In genomic region chr9:74160361-74160933, GRCm38 (mm10) we compare ENCODE assay signal across 24 mouse cellular contexts. TPM values are rescaled to one million over a fixed set of nuclear protein-coding genes. Genes with fewer than 3 reads are reported as not detected.
DNase-seq lines count a peak whose midpoint lies in the region; ATAC-seq and TF ChIP-seq lines count a peak whose summit lies in the region.
"Had no signal": no experiment of that assay in that cellular context is flagged by ENCODE, and none has a peak within 500 bp of the region (broad histone marks: within the 10 kb centered on the region; RNA-seq: fewer than 3 reads in every experiment).

No protein-coding gene starts in this region.

- ATAC-seq in hindbrain, embryonic 11.5 days (ENCODE audit: low FRiP score): no peak
- ATAC-seq in hindbrain, postnatal 0 days: no peak
- ATAC-seq in midbrain, embryonic 12.5 days (ENCODE audit: low FRiP score, low read depth): no peak
- ATAC-seq in midbrain, embryonic 14.5 days (ENCODE audit: low FRiP score, low TSS enrichment): no peak
- ATAC-seq: activated CD4-positive, CD25-positive, alpha-beta regulatory T cell, adult 4 months; CD4-positive, CD25-positive, alpha-beta regulatory T cell, adult 4 months; forebrain, embryonic 15.5 days; intestine, embryonic 16.5 days had no signal

- intact Hi-C loops in heart, postnatal 36 days (cut with DNase I): no loop called here

- H3K36me3 ChIP-seq in hindbrain, embryonic 11.5 days (ENCODE audit: control insufficient read depth, insufficient read depth, low read length): no peaks in the 10 kb centered on the region
- no peaks in the 10 kb centered on the region for H3K36me3 ChIP-seq in hindbrain, postnatal 0 days (ENCODE audit: insufficient read depth, low read length)
- no peaks in the 10 kb centered on the region for H3K36me3 ChIP-seq in midbrain, embryonic 12.5 days
- H3K36me3 ChIP-seq in midbrain, embryonic 14.5 days (ENCODE audit: control insufficient read depth, insufficient read depth, low read length): no peaks in the 10 kb centered on the region
- H3K36me3 ChIP-seq: embryonic facial prominence, embryonic 15.5 days; forebrain, embryonic 15.5 days; G1E; heart, embryonic 12.5 days had no signal

- H3K4me3 ChIP-seq in hindbrain, embryonic 11.5 days (ENCODE audit: low read depth, low read length): no peak overlapping the region
- H3K4me3 ChIP-seq in hindbrain, postnatal 0 days (ENCODE audit: low read length): no peak overlapping the region
- H3K4me3 ChIP-seq in midbrain, embryonic 12.5 days: no peak overlapping the region
- no peak overlapping the region for H3K4me3 ChIP-seq in midbrain, embryonic 14.5 days (replicated peaks; ENCODE audit: low read depth, low read length)
- H3K4me3 ChIP-seq: embryonic facial prominence, embryonic 15.5 days; erythroblast, embryonic 14.5 days; forebrain, embryonic 15.5 days; heart, embryonic 12.5 days had no signal

- peak; percentile 22 for DNase-seq in embryo, embryonic 11 days
- no peak for DNase-seq in embryo, embryonic 10.5 days (ENCODE audit: low spot score)
- peak; percentile 27 for DNase-seq in hindbrain, embryonic 11.5 days (ENCODE audit: low spot score)
- DNase-seq in hindbrain, postnatal 0 days (ENCODE audit: low spot score): no peak
- DNase-seq in midbrain, embryonic 14.5 days: no peak
- DNase-seq in heart, postnatal 36 days: no peak
- DNase-seq: adrenal gland, postnatal 14 days; B cell, adult 2 months; cerebellum, adult 11-12 months; cerebellum, adult 9-10 months; cerebellum, postnatal 25 days; gastrocnemius, postnatal 14 days; kidney, adult 2 months had no signal

- H3K4me1 ChIP-seq in hindbrain, embryonic 11.5 days (replicated peaks; ENCODE audit: control insufficient read depth, insufficient read depth, low read length): no peaks in the 10 kb centered on the region
- H3K4me1 ChIP-seq in hindbrain, postnatal 0 days (ENCODE audit: insufficient read depth, low read length): no peaks in the 10 kb centered on the region
- H3K4me1 ChIP-seq in midbrain, embryonic 12.5 days: 0 out of 2 replicates have a peak, but pooled peaks cover 9% of the 10 kb centered on the region
- H3K4me1 ChIP-seq in midbrain, embryonic 14.5 days (ENCODE audit: control insufficient read depth, insufficient read depth, low read length): no peaks in the 10 kb centered on the region
- H3K4me1 ChIP-seq: embryonic facial prominence, embryonic 15.5 days; forebrain, embryonic 15.5 days had no signal

- no peak for TF ChIP-seq CTCF in hindbrain, postnatal 0 days (IDR thresholded peaks at IDR 0.05; ENCODE audit: low read depth)

- no peaks in the 10 kb centered on the region for H3K9me3 ChIP-seq in hindbrain, embryonic 11.5 days (ENCODE audit: control insufficient read depth, low read length)
- H3K9me3 ChIP-seq in hindbrain, postnatal 0 days (ENCODE audit: low read length): no peaks in the 10 kb centered on the region
- no peaks in the 10 kb centered on the region for H3K9me3 ChIP-seq in midbrain, embryonic 12.5 days
- no peaks in the 10 kb centered on the region for H3K9me3 ChIP-seq in midbrain, embryonic 14.5 days (ENCODE audit: control insufficient read depth, low read length)
- H3K9me3 ChIP-seq: embryonic facial prominence, embryonic 15.5 days; forebrain, embryonic 15.5 days; heart, embryonic 12.5 days had no signal

- H3K4me2 ChIP-seq in hindbrain, embryonic 11.5 days (replicated peaks; ENCODE audit: low read depth, low read length): no peak overlapping the region
- no peak overlapping the region for H3K4me2 ChIP-seq in hindbrain, postnatal 0 days (ENCODE audit: low read depth, low read length)
- H3K4me2 ChIP-seq in midbrain, embryonic 12.5 days (replicated peaks): no peak overlapping the region
- no peak overlapping the region for H3K4me2 ChIP-seq in midbrain, embryonic 14.5 days (ENCODE audit: low read length)
- H3K4me2 ChIP-seq: embryonic facial prominence, embryonic 15.5 days; forebrain, embryonic 15.5 days; heart, embryonic 12.5 days had no signal

- H3K27me3 ChIP-seq in hindbrain, embryonic 11.5 days (ENCODE audit: control insufficient read depth, insufficient read depth, low read length): no peaks in the 10 kb centered on the region
- no peaks in the 10 kb centered on the region for H3K27me3 ChIP-seq in hindbrain, postnatal 0 days (ENCODE audit: insufficient read depth, low read length)
- peaks cover 7% of the 10 kb centered on the region; the same call in 1 of the 2 replicates for H3K27me3 ChIP-seq in midbrain, embryonic 12.5 days
- no peaks in the 10 kb centered on the region for H3K27me3 ChIP-seq in midbrain, embryonic 14.5 days (ENCODE audit: control insufficient read depth, insufficient read depth, low read length)
- H3K27me3 ChIP-seq: embryonic facial prominence, embryonic 15.5 days; forebrain, embryonic 15.5 days; heart, embryonic 12.5 days had no signal

- H3K9ac ChIP-seq in hindbrain, embryonic 11.5 days (ENCODE audit: low read depth, low read length): no peak overlapping the region
- H3K9ac ChIP-seq in hindbrain, postnatal 0 days (replicated peaks; ENCODE audit: low read length): no peak overlapping the region
- no peak overlapping the region for H3K9ac ChIP-seq in midbrain, embryonic 12.5 days (replicated peaks)
- H3K9ac ChIP-seq in midbrain, embryonic 14.5 days (replicated peaks; ENCODE audit: low read length): no peak overlapping the region
- H3K9ac ChIP-seq: embryonic facial prominence, embryonic 15.5 days; forebrain, embryonic 15.5 days; heart, embryonic 12.5 days had no signal

- WGBS in hindbrain, embryonic 11.5 days: 54% methylated on average over 11 of the region's 11 CpGs
- WGBS in hindbrain, postnatal 0 days: 55% methylated on average over 11 of the region's 11 CpGs
- WGBS in midbrain, embryonic 12.5 days: 59% methylated on average over 11 of the region's 11 CpGs
- 46% methylated on average over 11 of the region's 11 CpGs for whole genome bisulfite sequencing in midbrain, embryonic 14.5 days

- H3K27ac ChIP-seq in hindbrain, embryonic 11.5 days (ENCODE audit: low read depth, low read length): peak overlapping the region; percentile 48; the same call in 1 of the 2 replicates
- no peak overlapping the region for H3K27ac ChIP-seq in hindbrain, postnatal 0 days
- peak overlapping the region; percentile 43 for H3K27ac ChIP-seq in midbrain, embryonic 12.5 days (replicated peaks)
- H3K27ac ChIP-seq in midbrain, embryonic 14.5 days (replicated peaks; ENCODE audit: low read depth, low read length): no peak overlapping the region; the same call in 1 of the 2 replicates
- H3K27ac ChIP-seq: embryonic facial prominence, embryonic 15.5 days; forebrain, embryonic 15.5 days had no signal

RNA-seq across cellular contexts. Expression of gene Wdr72, which starts 50.3 kb away (rescaled TPM):
- 0.33 and 0.68 TPM in 2 replicates for polyA plus RNA-seq in hindbrain, embryonic 11.5 days (2014; fragmentation: Nextera tagmentation; extraction: Ambion mirVana)
- 0.25 and 0.58 TPM in 2 replicates for total RNA-seq in hindbrain, postnatal 0 days (2014; rRNA removed)
- polyA plus RNA-seq in hindbrain, postnatal 0 days (2015; fragmentation: Nextera tagmentation; extraction: Ambion mirVana): 1.1 and 1.2 TPM in 2 replicates
- polyA plus RNA-seq in midbrain, embryonic 12.5 days (2016; fragmentation: Nextera tagmentation; extraction: Ambion mirVana): 0.90 and 1.1 TPM in 2 replicates
- polyA plus RNA-seq in midbrain, embryonic 14.5 days (2014; fragmentation: Nextera tagmentation; extraction: Ambion mirVana): 0.34 and 0.98 TPM in 2 replicates
- under 1 TPM; 0.14 to 0.16 TPM for total RNA-seq in heart, postnatal 36 days (2021)
- total RNA-seq: gastrocnemius, adult 18-20 months; gastrocnemius, postnatal 14 days had no signal
- polyA plus RNA-seq: CD4-positive, CD25-positive, alpha-beta regulatory T cell, adult 4 months; erythroblast, embryonic 14.5 days; frontal cortex, adult 2 months; G1E had no signal

Comparison
In these comparisons a context has a peak if more than half of its experiments do, and no peak if none do; other contexts are left out.
1. DNase-seq: peak in embryo, embryonic 11 days (single experiment) and hindbrain, embryonic 11.5 days (single experiment); none in embryo, embryonic 10.5 days (single experiment), hindbrain, postnatal 0 days (single experiment), midbrain, embryonic 14.5 days (single experiment) and heart, postnatal 36 days (0 of 2).
2. H3K27ac ChIP-seq: peak in hindbrain, embryonic 11.5 days (single experiment) and midbrain, embryonic 12.5 days (single experiment); none in hindbrain, postnatal 0 days (single experiment) and midbrain, embryonic 14.5 days (single experiment).